Mouse (Mus musculus) spleen, postnatal 10 days (tissue): ENCODE results near the gene Gm20877.
"Not testable (repeated sequence)": the region's sequence is repeated elsewhere in the genome, so short reads cannot be mapped to it uniquely, and the experiment has no call there.

ENCODE experiments used
- DNase-seq, 2 experiments: peaks; one replicate each; pipeline ENCODE4 v3.0.0; 2021 to 2022; ENCODE audit warnings: low spot score in 2 of 2

Gm20877 gene

GRCm38 (mm10) chrY:17093573-17093972, at the start of gene Gm20877:
Gm20877 (plus strand) TSS chrY:17093873.
- not testable (repeated sequence) for DNase-seq
